Mouse (Mus musculus) spleen, adult 18-20 months (tissue): ENCODE measurements around the gene Clptm1.

ENCODE experiments used
- DNase-seq, 2 experiments: peaks; one replicate each; pipeline ENCODE4 v3.0.0; 2022; ENCODE audit warnings: mixed read lengths in 2 of 2

The Clptm1 gene

GRCm38 (mm10) chr7:19664955-19665841 is at the start of gene Clptm1:
Gene Clptm1 (minus strand): TSS chr7:19665033.
- DNase-seq: peak; percentile 94

GRCm38 (mm10) chr7:19713598-19713997 is 48.8 kb upstream of the Clptm1 start:
- no peak for DNase-seq

GRCm38 (mm10) chr7:19713196-19713595 is 48.4 kb upstream of the Clptm1 start:
- DNase-seq: peak in 1 of 2 experiments; percentile 34

- DNase-seq: no peak
These were observed 47.6 kb upstream of the Clptm1 start for GRCm38 (mm10) chr7:19712414-19712813.

GRCm38 (mm10) chr7:19710650-19711049 is 45.8 kb upstream of the Clptm1 start:
- no peak for DNase-seq

- DNase-seq: no peak
These were observed 40.4 kb upstream of the Clptm1 start for GRCm38 (mm10) chr7:19705271-19705670.

GRCm38 (mm10) chr7:19704475-19704874 is 39.6 kb upstream of the Clptm1 start:
- DNase-seq: no peak

- DNase-seq: no peak
These were observed 38.2 kb upstream of the Clptm1 start for GRCm38 (mm10) chr7:19702859-19703555.

GRCm38 (mm10) chr7:19701069-19701761 is 36.4 kb upstream of the Clptm1 start:
- peak; percentile 59 to 65 for DNase-seq

- DNase-seq: no peak
These were observed 35.7 kb upstream of the Clptm1 start for GRCm38 (mm10) chr7:19700299-19701068.

GRCm38 (mm10) chr7:19699827-19700148 is 35.0 kb upstream of the Clptm1 start:
- DNase-seq: no peak

GRCm38 (mm10) chr7:19698907-19699826 is 34.3 kb upstream of the Clptm1 start, which contains the start of gene Apoe:
Gene Apoe (minus strand): TSS chr7:19699188.
- peak; percentile 36 to 47 for DNase-seq

GRCm38 (mm10) chr7:19697949-19698906 is 33.4 kb upstream of the Clptm1 start:
- DNase-seq: no peak

GRCm38 (mm10) chr7:19696336-19696873 is 31.6 kb upstream of the Clptm1 start:
- no peak for DNase-seq

GRCm38 (mm10) chr7:19695881-19696280 is 31.0 kb upstream of the Clptm1 start:
- DNase-seq: no peak

GRCm38 (mm10) chr7:19695213-19695594 is 30.4 kb upstream of the Clptm1 start:
- DNase-seq: no peak

GRCm38 (mm10) chr7:19694336-19695212 is 29.7 kb upstream of the Clptm1 start:
- no peak for DNase-seq

- peak in 1 of 2 experiments; percentile 16 for DNase-seq
These were observed 28.6 kb upstream of the Clptm1 start for GRCm38 (mm10) chr7:19693421-19693820.
